Mouse (Mus musculus): ENCODE data around the gene Pard3b.

The Pard3b gene

GRCm38 (mm10) chr1:62654436-62654835 lies 1015.8 kb downstream of the Pard3b start:
- DNase-seq: no peak

GRCm38 (mm10) chr1:62664960-62665645 lies 1026.5 kb downstream of the Pard3b start:
- no peak for DNase-seq

GRCm38 (mm10) chr1:62665771-62666730 lies 1027.4 kb downstream of the Pard3b start:
- DNase-seq: no peak

GRCm38 (mm10) chr1:62666780-62667179 lies 1028.2 kb downstream of the Pard3b start:
- no peak for DNase-seq

GRCm38 (mm10) chr1:62678611-62679344 lies 1040.2 kb downstream of the Pard3b start:
- DNase-seq: no peak

GRCm38 (mm10) chr1:62679466-62679865 lies 1040.8 kb downstream of the Pard3b start:
- no peak for DNase-seq

- DNase-seq: no peak
Measured at GRCm38 (mm10) chr1:62682456-62683385, 1044.1 kb downstream of the Pard3b start.

- DNase-seq: no peak
Measured at GRCm38 (mm10) chr1:62683498-62683897, 1044.9 kb downstream of the Pard3b start.

- no peak for DNase-seq
Measured at GRCm38 (mm10) chr1:62687511-62687910, 1048.9 kb downstream of the Pard3b start.

- DNase-seq: no peak
Measured at GRCm38 (mm10) chr1:62691175-62691574, 1052.6 kb downstream of the Pard3b start.
